Mouse (Mus musculus) inflammation-experienced regulatory T-cells (primary cell): ENCODE results near the gene AI467606. TPM values are rescaled to one million over a fixed set of nuclear protein-coding genes. Genes with fewer than 3 reads are reported as not detected.

Source experiments
- polyA plus RNA-seq, 2 experiments: library from polyadenylated mRNA; unstranded; fragments of 100-300 nt; shearing (Covaris generic); gene quantifications; one replicate each; pipeline ENCODE4 v1.2.1; 2017

Gene AI467606
- 100 to 1,000 TPM; 320 to 356 TPM for polyA plus RNA-seq

GRCm38 (mm10) chr7:127091114-127091896 is at the start of gene AI467606:
Gene AI467606 (plus strand): TSS chr7:127091359.

GRCm38 (mm10) chr7:127041851-127042672 is 49.1 kb upstream of the AI467606 start, which contains the start of gene Kif22:
Gene Kif22 (minus strand): TSS chr7:127042471.

GRCm38 (mm10) chr7:127087278-127088010 is 3.7 kb upstream of the AI467606 start, which contains the start of gene Zg16:
Gene Zg16 (minus strand): TSS chr7:127087328.

GRCm38 (mm10) chr7:127121911-127122270 is 30.7 kb downstream of the AI467606 start, which contains the start of gene Qprt:
Gene Qprt (minus strand): TSS chr7:127122226.

GRCm38 (mm10) chr7:127137262-127138017 is 46.3 kb downstream of the AI467606 start, which contains the start of gene Spn:
Gene Spn (minus strand): TSS chr7:127137823.

Other genes with a start within 250 kb of the AI467606 start
- not detected for gene Doc2a, start 243.9 kb upstream of the AI467606 start, polyA plus RNA-seq
- gene Hirip3, start 229.4 kb upstream of the AI467606 start, polyA plus RNA-seq: 1 to 10 TPM; 7.9 to 8.7 TPM
- 10 to 100 TPM; 75.8 to 78.6 TPM for gene Ino80e, start 229.0 kb upstream of the AI467606 start, polyA plus RNA-seq
- 10 to 100 TPM; 44.6 to 51.3 TPM for gene Taok2, start 206.7 kb upstream of the AI467606 start, polyA plus RNA-seq
- gene Tmem219, start 168.4 kb upstream of the AI467606 start, polyA plus RNA-seq: 10 to 100 TPM; 39.4 to 53.1 TPM
- 10 to 100 TPM; 31.6 to 38.0 TPM for gene Kctd13, start 162.5 kb upstream of the AI467606 start, polyA plus RNA-seq
- under 1 TPM; 0.19 to 0.69 TPM for gene Asphd1, start 141.8 kb upstream of the AI467606 start, polyA plus RNA-seq
- gene Sez6l2, start 140.8 kb upstream of the AI467606 start, polyA plus RNA-seq: 1 to 10 TPM in 1 of 2 experiments, under 1 TPM in 1; 0.74 to 1.0 TPM
- gene Cdipt, start 115.4 kb upstream of the AI467606 start, polyA plus RNA-seq: 100 to 1,000 TPM; 248 to 261 TPM
- 1 to 10 TPM in 1 of 2 experiments, under 1 TPM in 1; 0.94 to 3.5 TPM for gene Cdiptos, start 115.3 kb upstream of the AI467606 start, polyA plus RNA-seq
- gene Mvp, start 76.7 kb upstream of the AI467606 start, polyA plus RNA-seq: 10 to 100 TPM; 49.5 to 51.3 TPM
- gene Pagr1b, start 74.9 kb upstream of the AI467606 start, polyA plus RNA-seq: 1 to 10 TPM in 1 of 2 experiments, under 1 TPM in 1; 0.71 to 3.4 TPM
- 100 to 1,000 TPM; 140 to 147 TPM for gene Pagr1a, start 74.0 kb upstream of the AI467606 start, polyA plus RNA-seq
- gene Gm42742, start 70.3 kb upstream of the AI467606 start, polyA plus RNA-seq: 10 to 100 TPM; 35.6 to 68.8 TPM
- 10 to 100 TPM in 1 of 2 experiments, 1 to 10 TPM in 1; 9.5 to 16.8 TPM for gene Prrt2, start 70.1 kb upstream of the AI467606 start, polyA plus RNA-seq
- gene Maz, start 64.3 kb upstream of the AI467606 start, polyA plus RNA-seq: 100 to 1,000 TPM; 152 to 157 TPM
- gene Kif22, start 48.9 kb upstream of the AI467606 start, polyA plus RNA-seq: 10 to 100 TPM; 10.1 to 11.0 TPM
- 1 to 10 TPM in 1 of 2 experiments, not detected in 1; 1.0 TPM for gene Zg16, start 4.0 kb upstream of the AI467606 start, polyA plus RNA-seq
- gene Qprt, start 30.9 kb downstream of the AI467606 start, polyA plus RNA-seq: 10 to 100 TPM; 17.9 to 21.1 TPM
- 100 to 1,000 TPM in 1 of 2 experiments, 10 to 100 TPM in 1; 81.1 to 120 TPM for gene Spn, start 46.5 kb downstream of the AI467606 start, polyA plus RNA-seq
- gene Cd2bp2, start 104.7 kb downstream of the AI467606 start, polyA plus RNA-seq: 10 to 100 TPM; 59.9 to 63.9 TPM
- gene Tbc1d10b, start 117.1 kb downstream of the AI467606 start, polyA plus RNA-seq: 100 to 1,000 TPM in 1 of 2 experiments, 10 to 100 TPM in 1; 71.6 to 101 TPM
- gene Mylpf, start 117.5 kb downstream of the AI467606 start, polyA plus RNA-seq: 10 to 100 TPM; 11.1 to 22.9 TPM
- gene Zfp553, start 141.7 kb downstream of the AI467606 start, polyA plus RNA-seq: 10 to 100 TPM; 20.4 to 32.8 TPM
- gene Sept1, start 141.8 kb downstream of the AI467606 start, polyA plus RNA-seq: 100 to 1,000 TPM; 433 to 501 TPM
- 10 to 100 TPM; 14.6 to 20.7 TPM for gene Zfp771, start 152.9 kb downstream of the AI467606 start, polyA plus RNA-seq
- 10 to 100 TPM; 27.8 to 34.4 TPM for gene Dctpp1, start 169.3 kb downstream of the AI467606 start, polyA plus RNA-seq
- gene Sephs2, start 182.7 kb downstream of the AI467606 start, polyA plus RNA-seq: 10 to 100 TPM; 34.4 to 44.5 TPM
- 100 to 1,000 TPM; 325 to 340 TPM for gene Itgal, start 204.9 kb downstream of the AI467606 start, polyA plus RNA-seq